Mouse (Mus musculus) kidney, embryonic 15.5 days (tissue): Measurements from ENCODE around the gene Gm2431. TPM values are rescaled to one million over a fixed set of nuclear protein-coding genes. Genes with fewer than 3 reads are reported as not detected.
"Not testable (repeated sequence)": the region's sequence is repeated elsewhere in the genome, so short reads cannot be mapped to it uniquely, and the experiment has no call there.

Experiments
- ATAC-seq: fragments of 200-750 bp; cut with Nextera tagmentation; replicated peaks from 2 replicates; pipeline ENCODE4 v1.8.0; 2017; ENCODE audit warnings: moderate TSS enrichment; ENCODE audit not compliant: low FRiP score
- H3K27ac ChIP-seq: fragments of 300-500 bp; sonication (generic); 2 replicates; pipeline ENCODE4 v1.5.1; 2015; ENCODE audit warnings: mild to moderate bottlenecking, inconsistent platforms
- H3K27me3 ChIP-seq: fragments of 300-500 bp; sonication (generic); 2 replicates; pipeline ENCODE4 v1.6.1; 2015; ENCODE audit warnings: inconsistent platforms
- H3K36me3 ChIP-seq: fragments of 300-500 bp; sonication (generic); 2 replicates; pipeline ENCODE4 v1.6.1; 2015; ENCODE audit warnings: inconsistent platforms
- H3K4me1 ChIP-seq: fragments of 300-500 bp; sonication (generic); 2 replicates; pipeline ENCODE4 v1.6.1; 2015; ENCODE audit warnings: inconsistent platforms
- H3K4me2 ChIP-seq: fragments of 300-500 bp; sonication (generic); 2 replicates; pipeline ENCODE4 v1.6.1; 2015; ENCODE audit warnings: moderate library complexity, mild to moderate bottlenecking, inconsistent platforms
- H3K4me3 ChIP-seq: fragments of 300-500 bp; sonication (generic); replicated peaks from 2 replicates; pipeline ENCODE4 v1.5.1; 2015; ENCODE audit warnings: mild to moderate bottlenecking, inconsistent platforms
- H3K9ac ChIP-seq: fragments of 300-500 bp; sonication (generic); 2 replicates; pipeline ENCODE4 v1.6.1; 2015; ENCODE audit warnings: mild to moderate bottlenecking, inconsistent platforms
- H3K9me3 ChIP-seq: fragments of 300-500 bp; sonication (generic); replicated peaks from 2 replicates; pipeline ENCODE4 v1.6.1; 2016; ENCODE audit warnings: inconsistent platforms
- WGBS: fragments of 180-500 bp; shearing (Covaris S2); methylation state at CpG from one replicate; pipeline ENCODE4 v1.1.7; 2015; ENCODE audit warnings: mixed read lengths; 5-methylcytosine and 5-hydroxymethylcytosine counted together
- polyA plus RNA-seq: library from polyadenylated mRNA; unstranded; fragments of >200 nt; fragmentation: Nextera tagmentation; extraction: Ambion mirVana; gene quantifications from 2 replicates; pipeline ENCODE4 v1.2.1, GENCODE M21; 2015

Gene Gm2431
- polyA plus RNA-seq, 1 experiment from 2014 or later = not detected

DNA sequence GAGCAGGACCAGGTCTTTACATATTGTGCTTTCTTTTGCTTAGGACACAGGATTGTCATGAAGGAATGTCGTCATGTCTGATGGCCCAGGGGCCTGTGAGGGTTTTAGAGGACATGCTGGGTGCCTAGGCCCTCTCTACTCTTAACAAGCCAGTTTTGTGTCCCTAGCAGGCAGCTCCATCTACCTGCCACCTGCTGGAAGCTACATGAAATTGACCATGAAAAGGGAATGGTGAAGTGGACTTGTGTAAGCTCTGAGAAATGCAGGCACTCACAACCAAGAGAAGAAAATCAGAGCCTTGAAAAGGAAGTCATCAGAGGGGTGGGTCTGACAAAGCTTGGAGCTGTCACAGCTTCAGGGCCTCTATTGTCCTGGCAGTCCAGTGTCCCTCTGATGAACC, 21.1 kb upstream of the Gm2431 start:
- not testable (repeated sequence) for H3K27ac ChIP-seq, H3K9ac ChIP-seq, ATAC-seq, H3K9me3 ChIP-seq, H3K36me3 ChIP-seq, H3K4me3 ChIP-seq, H3K4me2 ChIP-seq, H3K27me3 ChIP-seq
- peaks cover 18% of the 10 kb centered on the region; the same call in 1 of the 2 replicates for H3K4me1 ChIP-seq
- WGBS = 77% methylated on average over 1 of the region's 1 CpGs

GRCm38 (mm10) chr7:142278183-142278582, 20.0 kb upstream of the Gm2431 start:
- WGBS = 0% methylated on average over 3 of the region's 3 CpGs

GRCm38 (mm10) chr7:142274263-142274662, 16.1 kb upstream of the Gm2431 start, which contains the start of gene Gm4559:
Gm4559 (minus strand) TSS chr7:142274363.
- not testable (repeated sequence) for H3K4me2 ChIP-seq, H3K27ac ChIP-seq, H3K36me3 ChIP-seq, H3K9me3 ChIP-seq, ATAC-seq, H3K27me3 ChIP-seq, H3K4me1 ChIP-seq, H3K4me3 ChIP-seq, H3K9ac ChIP-seq

More at GRCm38 (mm10) chr7:142278183-142278582, 20.0 kb upstream of the Gm2431 start:
- H3K27me3 ChIP-seq, H3K9ac ChIP-seq, H3K4me3 ChIP-seq, H3K9me3 ChIP-seq, H3K4me2 ChIP-seq, H3K27ac ChIP-seq, H3K4me1 ChIP-seq, ATAC-seq, H3K36me3 ChIP-seq: not testable (repeated sequence)

GRCm38 (mm10) chr7:142255517-142255916, 2.6 kb downstream of the Gm2431 start:
- Histone ChIP-seq H3K4me3 (no peak overlapping the region), H3K27me3 (peaks cover 14% of the 10 kb centered on the region), H3K4me2 (no peak overlapping the region), H3K36me3 (no peaks in the 10 kb centered on the region), H3K27ac (no peak overlapping the region), H3K9me3 (no peaks in the 10 kb centered on the region), H3K4me1 (no peaks in the 10 kb centered on the region), H3K9ac (no peak overlapping the region)
- ATAC-seq = no peak
- WGBS = 0% methylated on average over 2 of the region's 2 CpGs

DNA sequence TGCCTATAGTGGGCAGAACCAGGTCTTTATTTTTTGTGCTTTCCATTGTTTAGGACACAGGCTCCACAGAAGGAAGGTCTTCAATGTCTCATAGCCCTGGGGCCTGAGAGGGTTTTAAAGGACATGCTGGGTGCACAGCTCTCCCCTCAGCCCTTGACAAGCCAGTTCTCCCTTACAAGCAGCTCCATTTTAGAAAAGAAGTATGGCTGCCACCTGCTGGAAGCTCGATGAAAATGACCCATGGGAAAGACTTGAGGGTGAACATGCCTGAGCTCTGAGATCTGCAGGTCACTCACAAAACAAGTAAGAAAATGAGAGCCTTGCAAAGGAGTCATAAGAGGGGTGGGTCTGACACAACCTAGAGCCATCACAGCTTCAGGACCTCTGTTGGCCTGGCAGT, 8.3 kb downstream of the Gm2431 start:
- Histone ChIP-seq H3K36me3 (no peaks in the 10 kb centered on the region), H3K9ac (no peak overlapping the region), H3K4me2 (no peak overlapping the region), H3K4me1 (no peaks in the 10 kb centered on the region), H3K9me3 (no peaks in the 10 kb centered on the region), H3K27me3 (peaks cover 14% of the 10 kb centered on the region), H3K4me3 (no peak overlapping the region), H3K27ac (no peak overlapping the region)
- no peak for ATAC-seq
- WGBS = 0% methylated on average over 1 of the region's 1 CpGs

GRCm38 (mm10) chr7:142240978-142241377, 17.2 kb downstream of the Gm2431 start, which contains the start of gene Gm40460:
Gm40460 (minus strand) TSS chr7:142241078.
- Histone ChIP-seq H3K4me1 (peaks cover 7% of the 10 kb centered on the region; the same call in 1 of the 2 replicates), H3K4me3 (no peak within 1 kb of the TSS), H3K9me3 (no peaks in the 10 kb centered on the region), H3K9ac (no peak within 1 kb of the TSS), H3K4me2 (no peak within 1 kb of the TSS), H3K36me3 (no peaks in the 10 kb centered on the region), H3K27ac (no peak within 1 kb of the TSS), H3K27me3 (no peaks in the 10 kb centered on the region)
- no peak for ATAC-seq
- 17% methylated on average over 2 of the region's 2 CpGs for WGBS

DNA sequence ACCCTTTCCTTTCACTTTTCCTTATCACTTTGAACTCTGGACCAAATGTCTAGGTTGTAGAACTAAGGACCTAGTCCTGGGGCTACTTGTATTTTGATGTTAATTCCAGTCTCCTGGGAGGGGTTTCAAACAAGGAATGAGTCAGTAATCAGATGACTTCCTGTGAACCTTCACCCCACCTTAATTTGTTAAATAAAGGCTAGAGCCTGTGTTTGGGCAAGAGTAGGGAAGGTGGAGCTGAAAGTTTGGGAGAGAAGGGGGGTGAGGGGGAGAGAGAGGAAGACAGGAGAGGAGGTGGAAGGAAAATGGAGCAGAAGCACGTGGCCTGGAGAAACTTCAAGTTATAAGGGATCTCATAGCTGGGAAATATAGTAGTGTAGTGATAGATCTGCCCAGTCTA, 26.6 kb downstream of the Gm2431 start:
- H3K27ac ChIP-seq = no peak overlapping the region
- H3K36me3 ChIP-seq = no peaks in the 10 kb centered on the region
- no peaks in the 10 kb centered on the region for H3K4me1 ChIP-seq
- no peak overlapping the region for H3K9ac ChIP-seq
- H3K4me2 ChIP-seq = no peak overlapping the region
- H3K9me3 ChIP-seq = peaks cover 6% of the 10 kb centered on the region; the same call in 1 of the 2 replicates
- no peak overlapping the region for H3K4me3 ChIP-seq
- no peaks in the 10 kb centered on the region for H3K27me3 ChIP-seq
- ATAC-seq = no peak
- WGBS = 19% methylated on average over 1 of the region's 1 CpGs

DNA sequence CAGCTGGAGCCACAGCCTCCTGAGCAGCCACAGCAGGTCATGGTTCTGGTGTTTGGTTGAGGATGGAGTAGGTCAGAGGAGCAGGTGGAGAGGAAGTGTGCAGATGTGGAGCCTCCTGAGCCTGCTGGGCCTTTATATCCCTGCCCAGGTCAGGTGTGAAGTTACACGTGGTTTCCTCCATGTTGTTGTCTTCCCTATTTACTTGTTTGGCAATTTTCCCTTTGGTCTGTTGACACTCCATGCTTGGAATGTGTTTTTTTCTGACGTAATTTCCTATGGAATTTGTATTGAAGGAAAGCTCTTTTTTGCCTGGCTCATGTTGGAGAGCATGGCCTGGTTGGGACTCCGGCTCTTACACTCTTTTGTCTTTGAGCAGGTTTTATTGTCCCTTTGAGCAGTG, 28.3 kb downstream of the Gm2431 start, which contains the start of gene Krtap5-5:
Krtap5-5 (minus strand) TSS at position 101 of the 400 bp plus-strand sequence.
- not testable (repeated sequence) for H3K27ac ChIP-seq, H3K4me1 ChIP-seq, ATAC-seq, H3K36me3 ChIP-seq, H3K4me2 ChIP-seq, H3K27me3 ChIP-seq, H3K4me3 ChIP-seq, H3K9me3 ChIP-seq, H3K9ac ChIP-seq
- 40% methylated on average over 3 of the region's 3 CpGs for WGBS

GRCm38 (mm10) chr7:142224518-142224917, 33.6 kb downstream of the Gm2431 start:
- H3K9ac ChIP-seq = no peak overlapping the region
- H3K27ac ChIP-seq = no peak overlapping the region
- no peaks in the 10 kb centered on the region for H3K36me3 ChIP-seq
- H3K4me1 ChIP-seq = no peaks in the 10 kb centered on the region
- H3K4me2 ChIP-seq = no peak overlapping the region
- H3K4me3 ChIP-seq = no peak overlapping the region
- H3K27me3 ChIP-seq = no peaks in the 10 kb centered on the region
- no peaks in the 10 kb centered on the region for H3K9me3 ChIP-seq
- no peak for ATAC-seq
- 30% methylated on average over 2 of the region's 2 CpGs for WGBS

DNA sequence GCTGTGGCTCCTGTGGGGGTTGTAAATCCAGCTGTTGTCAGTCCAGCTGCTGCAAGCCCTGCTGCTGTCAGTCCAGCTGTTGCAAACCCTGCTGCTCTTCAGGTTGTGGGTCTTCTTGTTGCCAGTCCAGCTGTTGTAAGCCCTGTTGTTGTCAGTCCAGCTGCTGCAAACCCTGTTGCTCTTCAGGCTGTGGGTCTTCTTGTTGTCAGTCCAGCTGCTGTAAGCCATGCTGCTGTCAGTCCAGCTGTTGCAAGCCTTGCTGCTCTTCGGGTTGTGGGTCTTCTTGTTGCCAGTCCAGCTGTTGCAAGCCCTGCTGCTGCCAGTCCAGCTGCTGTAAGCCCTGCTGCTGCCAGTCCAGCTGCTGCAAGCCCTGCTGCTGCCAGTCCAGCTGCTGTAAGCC, 46.0 kb downstream of the Gm2431 start:
- not testable (repeated sequence) for ATAC-seq, H3K9ac ChIP-seq, H3K36me3 ChIP-seq, H3K4me2 ChIP-seq, H3K4me1 ChIP-seq, H3K9me3 ChIP-seq, H3K27ac ChIP-seq, H3K4me3 ChIP-seq, H3K27me3 ChIP-seq
- 74% methylated on average over 1 of the region's 1 CpGs for WGBS

GRCm38 (mm10) chr7:142211559-142211958, 46.6 kb downstream of the Gm2431 start, which contains the start of gene Gm7579:
Gm7579 (plus strand) TSS chr7:142211859.
- WGBS = 45% methylated on average over 1 of the region's 1 CpGs
- Histone ChIP-seq H3K9me3 (no peaks in the 10 kb centered on the region), H3K27me3 (no peaks in the 10 kb centered on the region), H3K9ac (no peak within 1 kb of the TSS), H3K4me1 (no peaks in the 10 kb centered on the region), H3K36me3 (no peaks in the 10 kb centered on the region), H3K27ac (no peak within 1 kb of the TSS), H3K4me2 (no peak within 1 kb of the TSS), H3K4me3 (no peak within 1 kb of the TSS)
- ATAC-seq = no peak
